Mouse (Mus musculus) effector memory CD4-positive, alpha-beta T cell, adult 5 months (primary cell): ENCODE measurements around the gene Zfand5. TPM values are rescaled to one million over a fixed set of nuclear protein-coding genes. Genes with fewer than 3 reads are reported as not detected.

Source experiments
- polyA plus RNA-seq: library from polyadenylated mRNA; unstranded; fragments of 100-300 nt; shearing (Covaris generic); gene quantifications from one replicate; pipeline ENCODE4 v1.2.1, GENCODE M21; 2017

Zfand5 gene
- polyA plus RNA-seq = 232 TPM

DNA sequence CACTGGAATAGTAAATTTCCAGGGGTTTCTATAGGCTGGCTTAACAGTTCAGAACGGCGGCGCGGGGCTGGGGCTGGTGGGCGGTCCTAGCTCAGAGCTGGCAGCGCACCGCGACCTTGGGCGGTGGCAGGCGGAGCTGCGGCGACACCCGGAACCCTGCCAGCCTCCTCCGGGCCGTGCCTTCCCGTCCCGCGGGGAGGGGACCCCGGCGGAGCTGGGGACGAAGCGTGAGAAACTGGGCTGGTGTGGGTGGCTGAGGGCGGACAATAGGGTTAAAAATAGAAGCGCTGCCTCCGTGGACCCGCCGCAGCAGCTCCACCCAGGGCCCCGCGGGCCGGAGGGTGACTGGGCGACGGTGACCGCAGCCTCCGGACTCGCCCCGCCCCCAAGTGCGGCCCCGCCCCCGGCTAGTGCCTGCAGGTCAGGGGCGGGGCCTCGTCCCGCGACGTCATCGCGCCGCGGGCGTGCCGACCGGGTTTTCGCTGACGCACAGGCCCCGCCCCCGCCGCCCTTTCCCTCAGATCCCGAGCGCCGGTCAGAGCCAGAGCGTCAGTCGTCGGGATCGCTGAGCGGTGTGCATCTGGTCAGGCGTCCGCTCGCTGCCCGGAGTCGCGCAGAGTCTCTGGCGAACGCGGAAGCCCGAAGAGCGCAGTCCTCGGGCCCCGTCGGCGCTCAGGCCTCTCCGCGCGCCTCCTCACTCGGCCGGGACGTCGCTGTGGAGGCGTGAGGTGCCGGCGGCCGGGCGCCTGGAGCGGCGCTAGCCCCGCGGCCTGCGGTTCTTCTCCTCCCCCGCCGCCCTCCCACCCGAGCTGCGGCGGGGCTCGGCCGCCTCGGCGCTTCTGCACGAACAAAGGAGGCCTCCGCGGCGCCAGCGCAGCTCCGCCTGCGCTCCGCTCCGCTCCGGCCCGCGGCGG, at the start of gene Zfand5:
TSS of gene Zfand5 (plus strand) at position 538 of the 914 bp plus-strand sequence.

Other genes with a start within 250 kb of the Zfand5 start
- not detected for gene Gda, start 201.2 kb downstream of the Zfand5 start, polyA plus RNA-seq